Comparison of ENCODE assay signal across 8 mouse cellular contexts in genomic region chr5:142400981-142401640, GRCm38 (mm10). TPM values are rescaled to one million over a fixed set of nuclear protein-coding genes. Genes with fewer than 3 reads are reported as not detected.
DNase-seq lines count a peak whose midpoint lies in the region; ATAC-seq and TF ChIP-seq lines count a peak whose summit lies in the region.

Gene Foxk1, plus strand, starts transcription at chr5:142401497.

- intact Hi-C loops in heart, postnatal 25 days (cut with DNase I): loop anchor here (1.0 kb wide), 1 partner anchor 34 kb away; no protein-coding TSS in a partner anchor

- peaks cover 38% of the 10 kb centered on the region for H3K36me3 ChIP-seq in G1E (replicated peaks)
- H3K36me3 ChIP-seq in forebrain, embryonic 16.5 days (ENCODE audit: control insufficient read depth, insufficient read depth): no peaks in the 10 kb centered on the region
- H3K36me3 ChIP-seq in liver, postnatal 0 days (replicated peaks; ENCODE audit: insufficient read depth, low read length): no peaks in the 10 kb centered on the region
- 0 out of 2 replicates have a peak, but pooled peaks cover 7% of the 10 kb centered on the region for H3K36me3 ChIP-seq in neural tube, embryonic 13.5 days
- H3K36me3 ChIP-seq in testis, adult 2 months (ENCODE audit: control insufficient read depth, insufficient read depth, low read length): no peaks in the 10 kb centered on the region

- peak; percentile 30; the same call in 1 of the 2 replicates for ATAC-seq in G1E (ENCODE audit: extremely low read depth, insufficient number of reproducible peaks, low FRiP score, poor library complexity, severe bottlenecking)
- ATAC-seq in forebrain, embryonic 16.5 days: peak; percentile 91
- ATAC-seq in liver, postnatal 0 days: peak; percentile 86
- ATAC-seq in neural tube, embryonic 13.5 days (ENCODE audit: low read depth): peak; percentile 91

- TF ChIP-seq CTCF in G1E (IDR thresholded peaks at IDR 0.05; ENCODE audit: low read depth, low read length): no peak
- TF ChIP-seq CTCF in liver, postnatal 0 days (IDR thresholded peaks at IDR 0.05; ENCODE audit: low read depth): no peak
- no peak for TF ChIP-seq CTCF in testis, adult 2 months (IDR thresholded peaks at IDR 0.05; ENCODE audit: control insufficient read depth, insufficient read depth, insufficient replicate concordance, low read depth, low read length)

- no peak for TF ChIP-seq EP300 in liver, postnatal 0 days (IDR thresholded peaks at IDR 0.05; ENCODE audit: low read depth)

- WGBS in forebrain, embryonic 16.5 days: under 1% methylated on average over 59 of the region's 60 CpGs
- 1% methylated on average over 31 of the region's 60 CpGs for WGBS in liver, postnatal 0 days (ENCODE audit: insufficient replicate concordance)
- under 1% methylated on average over 51 of the region's 60 CpGs for WGBS in neural tube, embryonic 13.5 days

- H3K4me3 ChIP-seq in G1E (ENCODE audit: low read depth, low read length): peak within 1 kb of the TSS; percentile 96
- H3K4me3 ChIP-seq in forebrain, embryonic 16.5 days (replicated peaks; ENCODE audit: low read length): peak within 1 kb of the TSS; percentile 95
- peak within 1 kb of the TSS; percentile 87 for H3K4me3 ChIP-seq in liver, postnatal 0 days (ENCODE audit: low read depth, low read length)
- peak within 1 kb of the TSS; percentile 82 for H3K4me3 ChIP-seq in neural tube, embryonic 13.5 days
- H3K4me3 ChIP-seq in testis, adult 2 months (ENCODE audit: control insufficient read depth, low read depth, low read length): peak within 1 kb of the TSS; percentile 98

- peak; percentile 87 for DNase-seq in G1E (ENCODE audit: low spot score)
- DNase-seq in cerebellum, adult 11-12 months: peak; percentile 92
- peak; percentile 87 for DNase-seq in heart, postnatal 25 days (ENCODE audit: low spot score)
- DNase-seq in layer of hippocampus, adult 11-12 months (ENCODE audit: low spot score): peak; percentile 94
- DNase-seq in liver, postnatal 0 days: peak; percentile 91

- H3K4me2 ChIP-seq in forebrain, embryonic 16.5 days (ENCODE audit: low read length): peak within 1 kb of the TSS; percentile 92
- H3K4me2 ChIP-seq in liver, postnatal 0 days (ENCODE audit: low read depth, low read length): peak within 1 kb of the TSS; percentile 94
- peak within 1 kb of the TSS; percentile 92 for H3K4me2 ChIP-seq in neural tube, embryonic 13.5 days

- no peaks in the 10 kb centered on the region for H3K27me3 ChIP-seq in G1E (ENCODE audit: insufficient read depth, low read length)
- no peaks in the 10 kb centered on the region for H3K27me3 ChIP-seq in forebrain, embryonic 16.5 days (replicated peaks; ENCODE audit: control insufficient read depth, insufficient read depth, low read length)
- H3K27me3 ChIP-seq in liver, postnatal 0 days (ENCODE audit: insufficient read depth, low read length): no peaks in the 10 kb centered on the region
- H3K27me3 ChIP-seq in neural tube, embryonic 13.5 days: no peaks in the 10 kb centered on the region
- H3K27me3 ChIP-seq in testis, adult 2 months (ENCODE audit: control insufficient read depth, insufficient read depth, low read length): no peaks in the 10 kb centered on the region

- peak; percentile 48; the same call in 1 of the 2 replicates for TF ChIP-seq POLR2A in testis, adult 2 months (IDR thresholded peaks at IDR 0.05; ENCODE audit: control insufficient read depth, low read depth, low read length)

- peaks cover 53% of the 10 kb centered on the region for H3K4me1 ChIP-seq in G1E (ENCODE audit: insufficient read depth, low read depth, low read length)
- H3K4me1 ChIP-seq in forebrain, embryonic 16.5 days (replicated peaks; ENCODE audit: control insufficient read depth, insufficient read depth, low read length): peaks cover 41% of the 10 kb centered on the region
- H3K4me1 ChIP-seq in liver, postnatal 0 days (ENCODE audit: insufficient read depth): peaks cover 47% of the 10 kb centered on the region
- H3K4me1 ChIP-seq in neural tube, embryonic 13.5 days (replicated peaks): peaks cover 53% of the 10 kb centered on the region
- H3K4me1 ChIP-seq in testis, adult 2 months (ENCODE audit: control insufficient read depth, insufficient read depth, low read length): peaks cover 18% of the 10 kb centered on the region

- H3K9ac ChIP-seq in forebrain, embryonic 16.5 days (replicated peaks; ENCODE audit: low read depth, low read length): peak within 1 kb of the TSS; percentile 86
- peak within 1 kb of the TSS; percentile 97 for H3K9ac ChIP-seq in liver, postnatal 0 days (replicated peaks)
- H3K9ac ChIP-seq in neural tube, embryonic 13.5 days: peak within 1 kb of the TSS; percentile 94

- H3K9me3 ChIP-seq in G1E (replicated peaks): no peaks in the 10 kb centered on the region
- H3K9me3 ChIP-seq in forebrain, embryonic 16.5 days (ENCODE audit: control insufficient read depth, low read length): no peaks in the 10 kb centered on the region
- H3K9me3 ChIP-seq in liver, postnatal 0 days (ENCODE audit: low read length): no peaks in the 10 kb centered on the region
- H3K9me3 ChIP-seq in neural tube, embryonic 13.5 days: no peaks in the 10 kb centered on the region

- H3K27ac ChIP-seq in forebrain, embryonic 16.5 days (ENCODE audit: low read length): peak within 1 kb of the TSS; percentile 64
- H3K27ac ChIP-seq in liver, postnatal 0 days (ENCODE audit: low read depth): peak within 1 kb of the TSS; percentile 83
- H3K27ac ChIP-seq in neural tube, embryonic 13.5 days (replicated peaks): peak within 1 kb of the TSS; percentile 87
- peak within 1 kb of the TSS; percentile 71 for H3K27ac ChIP-seq in testis, adult 2 months (ENCODE audit: control insufficient read depth, insufficient read depth, low read depth, low read length)

RNA-seq across cellular contexts. Expression of gene Foxk1, which starts in this region (rescaled TPM):
- total RNA-seq in G1E (2014; fragmentation: Nextera tagmentation): 26.9 and 29.5 TPM in 2 replicates
- total RNA-seq in G1E (2017): 4.9 and 5.5 TPM in 2 replicates
- 39.3 and 42.7 TPM in 2 replicates for polyA plus RNA-seq in G1E (2012)
- 4.1 and 4.6 TPM in 2 replicates for polyA plus RNA-seq in forebrain, embryonic 16.5 days (2015; fragmentation: Nextera tagmentation; extraction: Ambion mirVana)
- total RNA-seq in heart, postnatal 25 days (2021): 10 to 100 TPM; 16.2 TPM
- polyA plus RNA-seq in liver, postnatal 0 days (2015; fragmentation: Nextera tagmentation; extraction: Ambion mirVana): 1.7 TPM in 2 replicates
- 5.6 and 7.2 TPM in 2 replicates for polyA plus RNA-seq in neural tube, embryonic 13.5 days (2015; fragmentation: Nextera tagmentation; extraction: Ambion mirVana)
- polyA plus RNA-seq in testis, adult 2 months (2012; rRNA removed): 16.8 and 17.0 TPM in 2 replicates

Comparison
In these comparisons a context has a peak if more than half of its experiments do, and no peak if none do; other contexts are left out.
1. Peak in every context shown above with its lines: DNase-seq, ATAC-seq, H3K4me3 ChIP-seq and H3K27ac ChIP-seq.
2. ATAC-seq: peak in every context shown above with its lines; median percentile 91 in forebrain, embryonic 16.5 days; 91 in neural tube, embryonic 13.5 days; 86 in liver, postnatal 0 days; 30 in G1E.